Mouse (Mus musculus): Measurements from ENCODE around the gene Clstn1. TPM values are rescaled to one million over a fixed set of nuclear protein-coding genes. Genes with fewer than 3 reads are reported as not detected.
A peak's percentile ranks its signal among the peaks of the same experiment; 100 is the strongest.

Gene Clstn1
- polyA plus RNA-seq (2015; fragmentation: Nextera tagmentation; extraction: Ambion mirVana), result 34.3 and 34.7 TPM in 2 replicates

- WGBS, result 1% methylated on average over 42 of the region's 103 CpGs
- peak; percentile 78 for ATAC-seq
- 0 out of 2 replicates have a peak, but pooled peaks cover 2% of the 10 kb centered on the region for H3K27me3 ChIP-seq (replicated peaks; ENCODE audit: control insufficient read depth, insufficient read depth, low read length)
- 0 out of 2 replicates have a peak, but pooled peaks cover 3% of the 10 kb centered on the region for H3K4me1 ChIP-seq (replicated peaks; ENCODE audit: control insufficient read depth, insufficient read depth, low read length)
- no peak for TF ChIP-seq CTCF (IDR thresholded peaks at IDR 0.05; ENCODE audit: low read depth)
- peak within 1 kb of the TSS; percentile 57; the same call in 1 of the 2 replicates for H3K27ac ChIP-seq (ENCODE audit: low read depth, low read length)
- peak within 1 kb of the TSS; percentile 88 for H3K9ac ChIP-seq (ENCODE audit: low read depth, low read length)
- H3K4me3 ChIP-seq (ENCODE audit: low read depth, low read length), result peak within 1 kb of the TSS; percentile 90
- H3K9me3 ChIP-seq (ENCODE audit: control insufficient read depth), result no peaks in the 10 kb centered on the region
- H3K4me2 ChIP-seq (replicated peaks; ENCODE audit: low read depth), result peak within 1 kb of the TSS; percentile 96
- H3K36me3 ChIP-seq (ENCODE audit: control insufficient read depth, insufficient read depth), result no peaks in the 10 kb centered on the region
Measured at GRCm38 (mm10) chr4:149586044-149586782, at the start of gene Clstn1. Clstn1 (plus strand) TSS chr4:149586468.

DNA sequence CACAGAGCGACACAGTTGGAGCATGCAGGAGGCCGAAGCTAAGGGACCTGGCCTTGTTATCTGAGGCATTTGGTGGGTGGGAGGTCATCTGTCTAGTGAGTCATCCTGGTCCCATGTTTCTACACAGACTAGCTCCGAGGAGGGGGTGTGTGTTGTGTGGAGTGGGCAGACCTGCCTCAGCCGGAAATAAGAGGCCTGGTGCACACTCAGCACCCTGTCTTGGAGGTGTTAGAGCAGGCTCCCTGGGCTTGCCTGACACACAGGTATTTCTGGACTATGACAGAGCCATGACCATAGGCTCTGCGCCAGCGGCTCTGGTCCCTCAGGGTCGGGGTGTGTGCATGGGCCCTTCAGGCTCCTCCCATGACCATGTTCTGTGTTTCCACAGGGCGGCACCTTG, 46.8 kb upstream of the Clstn1 start:
- H3K4me3 ChIP-seq (ENCODE audit: low read depth, low read length), result no peak overlapping the region
- H3K27ac ChIP-seq (ENCODE audit: low read depth, low read length), result no peak overlapping the region
- H3K4me1 ChIP-seq (replicated peaks; ENCODE audit: control insufficient read depth, insufficient read depth, low read length), result no peaks in the 10 kb centered on the region
- H3K9ac ChIP-seq (ENCODE audit: low read depth, low read length), result no peak overlapping the region
- no peak overlapping the region for H3K4me2 ChIP-seq (replicated peaks; ENCODE audit: low read depth)
- H3K36me3 ChIP-seq (ENCODE audit: control insufficient read depth, insufficient read depth), result no peaks in the 10 kb centered on the region; the same call in 1 of the 2 replicates
- WGBS, result 51% methylated on average over 8 of the region's 8 CpGs
- TF ChIP-seq CTCF (IDR thresholded peaks at IDR 0.05; ENCODE audit: low read depth), result no peak
- peak; percentile 60 for ATAC-seq
- no peaks in the 10 kb centered on the region for H3K9me3 ChIP-seq (ENCODE audit: control insufficient read depth)
- H3K27me3 ChIP-seq (replicated peaks; ENCODE audit: control insufficient read depth, insufficient read depth, low read length), result no peaks in the 10 kb centered on the region

DNA sequence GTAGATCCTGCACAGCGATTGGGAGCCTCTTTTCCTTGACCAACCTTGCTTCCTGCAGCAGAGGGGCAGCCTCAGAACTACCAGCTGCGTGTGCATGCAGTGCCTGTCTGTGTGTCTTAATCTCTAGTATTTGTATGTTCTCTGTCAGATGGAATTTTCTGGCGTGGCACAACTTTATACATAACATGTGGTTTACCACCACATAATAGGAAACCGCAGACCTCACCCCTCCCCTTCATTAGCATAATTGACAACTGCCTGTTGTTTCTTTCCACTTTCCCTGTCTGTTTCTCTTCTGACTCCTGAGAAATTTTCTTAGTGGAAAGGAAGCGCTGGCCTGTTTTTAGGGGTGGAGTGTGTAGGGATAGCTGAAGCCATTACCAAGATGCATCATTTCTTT, 44.3 kb upstream of the Clstn1 start:
- Histone ChIP-seq H3K9ac (ENCODE audit: low read depth, low read length) (no peak overlapping the region), H3K9me3 (ENCODE audit: control insufficient read depth) (no peaks in the 10 kb centered on the region), H3K27ac (ENCODE audit: low read depth, low read length) (no peak overlapping the region), H3K27me3 (replicated peaks; ENCODE audit: control insufficient read depth, insufficient read depth, low read length) (no peaks in the 10 kb centered on the region), H3K4me2 (replicated peaks; ENCODE audit: low read depth) (no peak overlapping the region), H3K4me3 (ENCODE audit: low read depth, low read length) (no peak overlapping the region), H3K4me1 (replicated peaks; ENCODE audit: control insufficient read depth, insufficient read depth, low read length) (no peaks in the 10 kb centered on the region), H3K36me3 (ENCODE audit: control insufficient read depth, insufficient read depth) (peaks cover 6% of the 10 kb centered on the region)
- 76% methylated on average over 5 of the region's 5 CpGs for WGBS
- no peak for TF ChIP-seq CTCF (IDR thresholded peaks at IDR 0.05; ENCODE audit: low read depth)
- ATAC-seq, result no peak

GRCm38 (mm10) chr4:149542431-149542830, 43.8 kb upstream of the Clstn1 start:
- no peak overlapping the region for H3K4me3 ChIP-seq (ENCODE audit: low read depth, low read length)
- no peaks in the 10 kb centered on the region for H3K9me3 ChIP-seq (ENCODE audit: control insufficient read depth)
- no peaks in the 10 kb centered on the region for H3K4me1 ChIP-seq (replicated peaks; ENCODE audit: control insufficient read depth, insufficient read depth, low read length)
- H3K9ac ChIP-seq (ENCODE audit: low read depth, low read length), result no peak overlapping the region
- no peak overlapping the region for H3K4me2 ChIP-seq (replicated peaks; ENCODE audit: low read depth)
- no peak overlapping the region for H3K27ac ChIP-seq (ENCODE audit: low read depth, low read length)
- WGBS, result 88% methylated on average over 12 of the region's 12 CpGs
- TF ChIP-seq CTCF (IDR thresholded peaks at IDR 0.05; ENCODE audit: low read depth), result no peak
- no peaks in the 10 kb centered on the region for H3K27me3 ChIP-seq (replicated peaks; ENCODE audit: control insufficient read depth, insufficient read depth, low read length)
- H3K36me3 ChIP-seq (ENCODE audit: control insufficient read depth, insufficient read depth), result peaks cover 6% of the 10 kb centered on the region
- no peak for ATAC-seq

GRCm38 (mm10) chr4:149542927-149543553, 43.2 kb upstream of the Clstn1 start:
- TF ChIP-seq CTCF (IDR thresholded peaks at IDR 0.05; ENCODE audit: low read depth), result peak; percentile 99
- Histone ChIP-seq H3K36me3 (ENCODE audit: control insufficient read depth, insufficient read depth) (peaks cover 6% of the 10 kb centered on the region), H3K4me3 (ENCODE audit: low read depth, low read length) (no peak overlapping the region), H3K4me1 (replicated peaks; ENCODE audit: control insufficient read depth, insufficient read depth, low read length) (no peaks in the 10 kb centered on the region), H3K27me3 (replicated peaks; ENCODE audit: control insufficient read depth, insufficient read depth, low read length) (no peaks in the 10 kb centered on the region), H3K27ac (ENCODE audit: low read depth, low read length) (no peak overlapping the region), H3K9me3 (ENCODE audit: control insufficient read depth) (no peaks in the 10 kb centered on the region), H3K9ac (ENCODE audit: low read depth, low read length) (no peak overlapping the region), H3K4me2 (replicated peaks; ENCODE audit: low read depth) (no peak overlapping the region)
- WGBS, result 55% methylated on average over 10 of the region's 10 CpGs
- no peak; the same call in 1 of the 2 replicates for ATAC-seq

- 77% methylated on average over 8 of the region's 8 CpGs for WGBS
- no peak overlapping the region for H3K27ac ChIP-seq (ENCODE audit: low read depth, low read length)
Measured at GRCm38 (mm10) chr4:149544892-149545291, 41.4 kb upstream of the Clstn1 start.

More at GRCm38 (mm10) chr4:149544892-149545291, 41.4 kb upstream of the Clstn1 start:
- no peak for ATAC-seq
- Histone ChIP-seq H3K9ac (ENCODE audit: low read depth, low read length) (no peak overlapping the region), H3K36me3 (ENCODE audit: control insufficient read depth, insufficient read depth) (peaks cover 6% of the 10 kb centered on the region), H3K4me3 (ENCODE audit: low read depth, low read length) (no peak overlapping the region), H3K4me1 (replicated peaks; ENCODE audit: control insufficient read depth, insufficient read depth, low read length) (no peaks in the 10 kb centered on the region), H3K9me3 (ENCODE audit: control insufficient read depth) (no peaks in the 10 kb centered on the region), H3K4me2 (replicated peaks; ENCODE audit: low read depth) (no peak overlapping the region), H3K27me3 (replicated peaks; ENCODE audit: control insufficient read depth, insufficient read depth, low read length) (no peaks in the 10 kb centered on the region)
- TF ChIP-seq CTCF (IDR thresholded peaks at IDR 0.05; ENCODE audit: low read depth), result no peak
